ENCODE assay signal across 8 mouse cellular contexts in genomic region chr14:22906716-22907115, GRCm38 (mm10).
DNase-seq lines count a peak whose midpoint lies in the region; ATAC-seq lines count a peak whose summit lies in the region.

No protein-coding gene starts in this region.

- no peaks in the 10 kb centered on the region for H3K27me3 ChIP-seq in forebrain, embryonic 14.5 days (replicated peaks; ENCODE audit: control insufficient read depth, insufficient read depth, low read length)
- H3K27me3 ChIP-seq in neural tube, embryonic 11.5 days (ENCODE audit: control insufficient read depth, insufficient read depth, low read length), result no peaks in the 10 kb centered on the region

- WGBS in forebrain, embryonic 14.5 days, result 55% methylated on average over 4 of the region's 4 CpGs
- WGBS in neural tube, embryonic 11.5 days, result 31% methylated on average over 4 of the region's 4 CpGs

- peak; percentile 37; the same call in 1 of the 2 replicates for ATAC-seq in forebrain, embryonic 14.5 days
- peak; percentile 72; the same call in 1 of the 2 replicates for ATAC-seq in neural tube, embryonic 11.5 days (ENCODE audit: insufficient read depth, low FRiP score, low TSS enrichment)

- H3K4me1 ChIP-seq in forebrain, embryonic 14.5 days (ENCODE audit: control insufficient read depth, insufficient read depth, low read length), result peaks cover 13% of the 10 kb centered on the region
- peaks cover 14% of the 10 kb centered on the region for H3K4me1 ChIP-seq in neural tube, embryonic 11.5 days (ENCODE audit: control insufficient read depth, insufficient read depth, low read length)

- no peak overlapping the region for H3K9ac ChIP-seq in forebrain, embryonic 14.5 days (ENCODE audit: low read length)
- no peak overlapping the region for H3K9ac ChIP-seq in neural tube, embryonic 11.5 days (ENCODE audit: low read length)

- no peaks in the 10 kb centered on the region for H3K36me3 ChIP-seq in forebrain, embryonic 14.5 days (ENCODE audit: control insufficient read depth, insufficient read depth, low read length)
- H3K36me3 ChIP-seq in neural tube, embryonic 11.5 days (ENCODE audit: control insufficient read depth, insufficient read depth, low read length), result no peaks in the 10 kb centered on the region

- no peak overlapping the region for H3K27ac ChIP-seq in forebrain, embryonic 14.5 days (ENCODE audit: low read depth, low read length)
- H3K27ac ChIP-seq in neural tube, embryonic 11.5 days (ENCODE audit: low read depth, low read length), result peak overlapping the region; percentile 3; the same call in 1 of the 2 replicates

- intact Hi-C loops in gastrocnemius, postnatal 36 days (cut with DNase I), result no loop called here

- no peaks in the 10 kb centered on the region for H3K9me3 ChIP-seq in forebrain, embryonic 14.5 days (replicated peaks; ENCODE audit: control insufficient read depth, low read length)
- H3K9me3 ChIP-seq in neural tube, embryonic 11.5 days (ENCODE audit: control insufficient read depth, low read length), result no peaks in the 10 kb centered on the region

- peak; percentile 20 for DNase-seq in gastrocnemius, postnatal 25 days
- no peak for DNase-seq in gastrocnemius, postnatal 36 days
- DNase-seq in adrenal gland, postnatal 14 days, result peak; percentile 58
- peak; percentile 52 for DNase-seq in forebrain, embryonic 14.5 days (ENCODE audit: low spot score)
- DNase-seq in layer of hippocampus, postnatal 10 days (ENCODE audit: low spot score in 2 of 2), result peak; percentile 23 to 41
- DNase-seq in neural tube, embryonic 11.5 days (ENCODE audit: low spot score), result peak; percentile 64
- no peak for DNase-seq in spleen, adult 18-20 months
- DNase-seq in MN1 (ENCODE audit: low spot score), result no peak

- H3K4me3 ChIP-seq in forebrain, embryonic 14.5 days (ENCODE audit: low read depth, low read length), result no peak overlapping the region
- no peak overlapping the region for H3K4me3 ChIP-seq in neural tube, embryonic 11.5 days (ENCODE audit: low read depth, low read length)

- no peak overlapping the region for H3K4me2 ChIP-seq in forebrain, embryonic 14.5 days (ENCODE audit: low read length)
- no peak overlapping the region for H3K4me2 ChIP-seq in neural tube, embryonic 11.5 days (ENCODE audit: low read depth)

Comparison
In these comparisons a context has a peak if more than half of its experiments do, and no peak if none do; other contexts are left out.
1. DNase-seq: peak in gastrocnemius, postnatal 25 days (single experiment), adrenal gland, postnatal 14 days (single experiment), forebrain, embryonic 14.5 days (single experiment), layer of hippocampus, postnatal 10 days (2 of 2) and neural tube, embryonic 11.5 days (single experiment); none in gastrocnemius, postnatal 36 days (0 of 2), spleen, adult 18-20 months (0 of 2) and MN1 (single experiment).